ENCODE assay signal across 9 mouse cellular contexts in the genomic region with DNA sequence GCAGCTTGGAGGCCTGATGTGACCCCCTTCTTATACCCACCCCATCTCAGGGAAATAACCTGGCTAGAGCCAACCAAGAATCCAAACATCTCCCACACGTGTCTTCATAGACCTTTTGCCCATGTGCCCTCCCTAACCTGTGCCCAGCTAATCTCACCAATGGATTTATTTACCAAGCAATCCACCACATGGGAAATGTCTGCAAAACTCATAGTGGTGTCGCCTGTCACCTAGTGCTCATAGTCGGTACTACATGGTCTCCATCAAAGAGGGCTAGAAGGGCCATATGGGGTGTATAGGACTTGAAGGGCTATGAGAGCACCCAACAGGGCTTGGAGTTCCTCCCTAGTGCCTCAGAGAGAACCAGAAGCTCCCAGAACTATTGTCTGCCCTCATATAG. TPM values are rescaled to one million over a fixed set of nuclear protein-coding genes. Genes with fewer than 3 reads are reported as not detected.
DNase-seq lines count a peak whose midpoint lies in the region; ATAC-seq and TF ChIP-seq lines count a peak whose summit lies in the region.
"Had no signal": no experiment of that assay in that cellular context is flagged by ENCODE, and none has a peak within 500 bp of the region (broad histone marks: within the 10 kb centered on the region; RNA-seq: fewer than 3 reads in every experiment).

No protein-coding gene starts in this region.

- ATAC-seq in heart, embryonic 12.5 days (ENCODE audit: insufficient number of reproducible peaks, low FRiP score): no peak
- ATAC-seq in embryonic facial prominence, embryonic 11.5 days (replicated peaks; ENCODE audit: insufficient number of reproducible peaks, low FRiP score, low TSS enrichment, low read depth): no peak

- H3K9me3 ChIP-seq in heart, embryonic 12.5 days (replicated peaks): no peaks in the 10 kb centered on the region
- H3K9me3 ChIP-seq in embryonic facial prominence, embryonic 11.5 days (replicated peaks; ENCODE audit: control insufficient read depth, low read length): no peaks in the 10 kb centered on the region
- H3K9me3 ChIP-seq in midbrain, embryonic 10.5 days (replicated peaks): no peaks in the 10 kb centered on the region
- H3K9me3 ChIP-seq: limb, embryonic 12.5 days had no signal

- H3K36me3 ChIP-seq in heart, embryonic 12.5 days: peaks cover 63% of the 10 kb centered on the region
- no peaks in the 10 kb centered on the region for H3K36me3 ChIP-seq in embryonic facial prominence, embryonic 11.5 days (replicated peaks; ENCODE audit: control insufficient read depth, insufficient read depth, low read depth, low read length)
- H3K36me3 ChIP-seq in midbrain, embryonic 10.5 days: no peaks in the 10 kb centered on the region
- H3K36me3 ChIP-seq: limb, embryonic 12.5 days had no signal

- WGBS in heart, embryonic 12.5 days: 22% methylated on average over 3 of the region's 3 CpGs
- 25% methylated on average over 3 of the region's 3 CpGs for WGBS in embryonic facial prominence, embryonic 11.5 days
- WGBS in midbrain, embryonic 10.5 days: 30% methylated on average over 3 of the region's 3 CpGs

- TF ChIP-seq CTCF in layer of hippocampus, adult 2 months (conservative IDR thresholded peaks at IDR 0.05): peak; percentile 98

- no peak overlapping the region for H3K9ac ChIP-seq in heart, embryonic 12.5 days
- no peak overlapping the region for H3K9ac ChIP-seq in embryonic facial prominence, embryonic 11.5 days (replicated peaks; ENCODE audit: low read length)
- H3K9ac ChIP-seq: limb, embryonic 12.5 days had no signal

- DNase-seq in heart, adult 8-10 months (ENCODE audit: low spot score): peak; percentile 35
- peak; percentile 61 for DNase-seq in 416B (ENCODE audit: low read depth)
- peak; percentile 70 for DNase-seq in NIH3T3 (ENCODE audit: low read depth)
- DNase-seq in embryonic facial prominence, embryonic 11.5 days (ENCODE audit: low spot score): peak; percentile 66
- DNase-seq in layer of hippocampus, adult 2 months (ENCODE audit: low spot score in 2 of 2): peak; percentile 35 to 56
- DNase-seq in midbrain, embryonic 10.5 days (ENCODE audit: low spot score): peak; percentile 26
- peak; percentile 51 for DNase-seq in thymus, postnatal 14 days

- H3K27me3 ChIP-seq in heart, embryonic 12.5 days (replicated peaks): no peaks in the 10 kb centered on the region
- no peaks in the 10 kb centered on the region for H3K27me3 ChIP-seq in embryonic facial prominence, embryonic 11.5 days (ENCODE audit: control insufficient read depth, insufficient read depth, low read length)
- H3K27me3 ChIP-seq in midbrain, embryonic 10.5 days (ENCODE audit: low read depth, poor library complexity, severe bottlenecking): peaks cover 25% of the 10 kb centered on the region

- no peak overlapping the region for H3K27ac ChIP-seq in heart, embryonic 12.5 days (ENCODE audit: poor library complexity, severe bottlenecking)
- H3K27ac ChIP-seq in embryonic facial prominence, embryonic 11.5 days (replicated peaks; ENCODE audit: low read depth, low read length): no peak overlapping the region
- no peak overlapping the region for H3K27ac ChIP-seq in layer of hippocampus, adult 2 months
- no peak overlapping the region for H3K27ac ChIP-seq in midbrain, embryonic 10.5 days (replicated peaks)
- H3K27ac ChIP-seq: limb, embryonic 12.5 days had no signal

- no peak overlapping the region for H3K4me3 ChIP-seq in heart, embryonic 12.5 days
- no peak overlapping the region for H3K4me3 ChIP-seq in embryonic facial prominence, embryonic 11.5 days (ENCODE audit: low read depth, low read length)
- H3K4me3 ChIP-seq in layer of hippocampus, adult 2 months: no peak overlapping the region
- no peak overlapping the region for H3K4me3 ChIP-seq in midbrain, embryonic 10.5 days
- H3K4me3 ChIP-seq: limb, embryonic 12.5 days had no signal

- H3K4me1 ChIP-seq in heart, embryonic 12.5 days (replicated peaks): no peaks in the 10 kb centered on the region
- H3K4me1 ChIP-seq in embryonic facial prominence, embryonic 11.5 days (ENCODE audit: control insufficient read depth, insufficient read depth, low read length): no peaks in the 10 kb centered on the region
- H3K4me1 ChIP-seq in midbrain, embryonic 10.5 days: no peaks in the 10 kb centered on the region
- H3K4me1 ChIP-seq: limb, embryonic 12.5 days had no signal

- no peak overlapping the region for H3K4me2 ChIP-seq in heart, embryonic 12.5 days
- no peak overlapping the region for H3K4me2 ChIP-seq in embryonic facial prominence, embryonic 11.5 days (ENCODE audit: low read depth, low read length)
- H3K4me2 ChIP-seq: limb, embryonic 12.5 days had no signal

RNA-seq across cellular contexts. Expression of a gene that starts 54.8 kb away (rescaled TPM):
- total RNA-seq in heart, adult 8-10 months (2022): 10 to 100 TPM; 53.7 to 64.8 (median 60.5) TPM
- polyA plus RNA-seq in heart, embryonic 12.5 days (2016; fragmentation: Nextera tagmentation; extraction: Ambion mirVana): 126 and 127 TPM in 2 replicates
- 61.5 and 65.5 TPM in 2 replicates for polyA plus RNA-seq in embryonic facial prominence, embryonic 11.5 days (2014; fragmentation: Nextera tagmentation; extraction: Ambion mirVana)
- 10 to 100 TPM; 78.6 to 84.8 TPM for total RNA-seq in layer of hippocampus, adult 2 months (2021)
- polyA plus RNA-seq in midbrain, embryonic 10.5 days (2016; fragmentation: Nextera tagmentation; extraction: Ambion mirVana): 46.5 and 50.8 TPM in 2 replicates
